Mouse (Mus musculus) lung, adult 18-20 months (tissue): Measurements from ENCODE around the gene Pcyt2.

Experiments
- DNase-seq, 2 experiments: peaks; one replicate each; pipeline ENCODE4 v3.0.0; 2022; ENCODE audit warnings: mixed read lengths in 2 of 2

Gene Pcyt2

GRCm38 (mm10) chr11:120632559-120633519 is 15.1 kb upstream of the Pcyt2 start:
- DNase-seq, result peak; percentile 84 to 86

GRCm38 (mm10) chr11:120631726-120632448 is 14.2 kb upstream of the Pcyt2 start:
- no peak for DNase-seq

- no peak for DNase-seq
These were observed 13.4 kb upstream of the Pcyt2 start for GRCm38 (mm10) chr11:120630881-120631725.

- peak; percentile 69 to 82 for DNase-seq
These were observed 12.7 kb upstream of the Pcyt2 start for GRCm38 (mm10) chr11:120630401-120630871.

GRCm38 (mm10) chr11:120629911-120630310 is 12.2 kb upstream of the Pcyt2 start:
- DNase-seq, result peak; percentile 45 to 48

- DNase-seq, result peak; percentile 56 to 61
These were observed 11.6 kb upstream of the Pcyt2 start for GRCm38 (mm10) chr11:120629341-120629730.

- DNase-seq, result no peak
These were observed 11.0 kb upstream of the Pcyt2 start for GRCm38 (mm10) chr11:120628601-120629340.

GRCm38 (mm10) chr11:120627468-120628300 is 9.9 kb upstream of the Pcyt2 start:
- no peak for DNase-seq

- DNase-seq, result no peak
These were observed 9.2 kb upstream of the Pcyt2 start for GRCm38 (mm10) chr11:120626785-120627467.

- no peak for DNase-seq
These were observed 7.5 kb upstream of the Pcyt2 start, which contains the start of gene Sirt7 for GRCm38 (mm10) chr11:120625152-120625775. Gene Sirt7, minus strand, starts transcription at chr11:120625240.

- peak; percentile 86 to 88 for DNase-seq
These were observed 7.0 kb upstream of the Pcyt2 start for GRCm38 (mm10) chr11:120624680-120625111.

GRCm38 (mm10) chr11:120623961-120624679 is 6.4 kb upstream of the Pcyt2 start:
- DNase-seq, result peak; percentile 65 to 75

GRCm38 (mm10) chr11:120622805-120623204 is 5.1 kb upstream of the Pcyt2 start:
- no peak for DNase-seq

GRCm38 (mm10) chr11:120620195-120620594 is 2.5 kb upstream of the Pcyt2 start:
- no peak for DNase-seq

- DNase-seq, result no peak
These were observed 1.1 kb upstream of the Pcyt2 start for GRCm38 (mm10) chr11:120618619-120619535.

GRCm38 (mm10) chr11:120616617-120617294 is 980 bp downstream of the Pcyt2 start:
- DNase-seq, result no peak

GRCm38 (mm10) chr11:120615606-120616203 is 2.0 kb downstream of the Pcyt2 start:
- no peak for DNase-seq
